Mouse (Mus musculus): ENCODE results near the gene Slc15a5.

DNA sequence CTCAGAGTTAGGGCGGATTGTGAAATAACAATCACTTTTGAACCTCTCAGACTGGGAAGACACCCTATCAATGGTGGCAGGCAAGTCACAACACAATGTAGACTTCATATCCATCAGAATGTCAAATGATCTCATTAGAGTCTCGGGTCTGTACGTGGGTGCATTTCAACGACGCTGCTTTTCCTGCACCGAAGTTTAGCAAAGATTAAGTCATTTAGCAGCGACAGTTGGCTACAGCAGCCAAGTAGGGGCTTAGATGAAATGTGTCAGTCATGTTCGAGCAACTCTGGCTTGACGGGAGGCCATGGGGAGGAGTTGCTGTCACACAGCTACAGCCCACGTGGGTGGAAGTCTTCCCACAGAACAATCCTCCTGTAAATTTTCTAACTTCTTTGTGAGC lies 133.2 kb downstream of the Slc15a5 start:
- TF ChIP-seq CTCF (IDR thresholded peaks at IDR 0.05; ENCODE audit: low read depth, low read length) (no peak), GATA1 (IDR thresholded peaks at IDR 0.05; ENCODE audit: borderline replicate concordance, low read length) (no peak), TAL1 (conservative IDR thresholded peaks at IDR 0.05; ENCODE audit: low read depth, low read length) (no peak)
